Mouse (Mus musculus) forebrain, postnatal 0 days (tissue): ENCODE measurements around the gene Gnb3. TPM values are rescaled to one million over a fixed set of nuclear protein-coding genes. Genes with fewer than 3 reads are reported as not detected.
"Not testable (repeated sequence)": the region's sequence is repeated elsewhere in the genome, so short reads cannot be mapped to it uniquely, and the experiment has no call there.

Experiments used
- ATAC-seq: fragments of 200-750 bp; cut with Nextera tagmentation; 2 replicates; pipeline ENCODE4 v1.8.0; 2017; ENCODE audit warnings: mild to moderate bottlenecking, moderate library complexity
- DNase-seq: peaks from one replicate; pipeline ENCODE4 v3.0.0-alpha.2; 2015
- H3K27ac ChIP-seq: fragments of 300-500 bp; sonication (generic); 2 replicates; pipeline ENCODE4 v1.5.1; 2014; ENCODE audit warnings: low read depth, mild to moderate bottlenecking, antibody characterized with exemption, low read length, moderate library complexity, mixed read lengths
- H3K27me3 ChIP-seq: fragments of 300-500 bp; sonication (generic); 2 replicates; pipeline ENCODE4 v1.6.1; 2014; ENCODE audit warnings: mild to moderate bottlenecking, low read length, mixed read lengths; ENCODE audit not compliant: insufficient read depth
- H3K36me3 ChIP-seq: fragments of 300-500 bp; sonication (generic); 2 replicates; pipeline ENCODE4 v1.6.1; 2014; ENCODE audit warnings: mild to moderate bottlenecking, moderate library complexity; ENCODE audit not compliant: insufficient read depth
- H3K4me1 ChIP-seq: fragments of 300-500 bp; sonication (generic); 2 replicates; pipeline ENCODE4 v1.6.1; 2014; ENCODE audit warnings: antibody characterized with exemption; ENCODE audit not compliant: insufficient read depth
- H3K4me2 ChIP-seq: fragments of 300-500 bp; sonication (generic); 2 replicates; pipeline ENCODE4 v1.6.1; 2014; ENCODE audit warnings: low read depth, mild to moderate bottlenecking, moderate library complexity
- H3K4me3 ChIP-seq: fragments of 300-500 bp; sonication (generic); 2 replicates; pipeline ENCODE4 v1.5.1; 2014; ENCODE audit warnings: low read depth, low read length, mixed read lengths
- H3K9ac ChIP-seq: fragments of 300-500 bp; sonication (generic); 2 replicates; pipeline ENCODE4 v1.6.1; 2014; ENCODE audit warnings: mild to moderate bottlenecking
- H3K9me3 ChIP-seq: fragments of 300-500 bp; sonication (generic); 2 replicates; pipeline ENCODE4 v1.6.1; 2016; ENCODE audit warnings: low read length
- CTCF ChIP-seq: sonication (generic); IDR thresholded peaks from 2 replicates; pipeline ENCODE4 v1.5.1; 2016; ENCODE audit warnings: antibody characterized with exemption, control low read depth, low read depth
- whole genome bisulfite sequencing: fragments of 180-500 bp; shearing (Covaris S2); extraction: QIAGEN DNeasy Blood & Tissue Kit; methylation state at CpG from one replicate; pipeline ENCODE4 v1.1.7; 2014; 5-methylcytosine and 5-hydroxymethylcytosine counted together
- polyA plus RNA-seq: library from polyadenylated mRNA; unstranded; fragments of >200 nt; fragmentation: Nextera tagmentation; extraction: Ambion mirVana; gene quantifications from 2 replicates; pipeline ENCODE4 v1.2.1, GENCODE M21; 2015
- total RNA-seq: library from RNA; depleted of rRNA; stranded (reverse); fragments of >200 nt; gene quantifications from 2 replicates; pipeline ENCODE4 v1.2.3, GENCODE M21; 2014

The Gnb3 gene
- total and polyA plus RNA-seq, 2 experiments from 2014 or later = 0.61 to 0.90 TPM

DNA sequence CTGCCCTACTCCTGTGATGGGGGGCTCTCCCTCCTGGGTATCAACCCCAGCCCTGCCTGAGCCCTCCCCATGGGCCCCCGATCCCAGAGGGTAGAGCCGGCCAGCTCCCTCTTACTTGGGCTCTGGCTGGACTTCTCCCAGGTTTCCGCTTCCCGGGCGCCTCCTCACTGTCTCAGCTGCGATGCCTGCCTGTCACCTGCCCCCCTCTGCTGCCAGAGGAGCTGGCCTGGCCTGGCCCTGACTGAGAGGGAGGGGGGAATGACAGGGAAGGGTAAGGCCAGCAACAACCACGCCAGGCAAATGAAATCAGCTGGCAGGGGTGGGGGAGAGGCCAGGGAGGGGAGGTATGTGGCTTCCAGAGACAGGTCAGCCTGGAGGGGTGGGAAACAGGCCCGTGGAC, 270 bp downstream of the Gnb3 start:
- 9% methylated on average over 8 of the region's 8 CpGs for WGBS
- H3K27ac ChIP-seq = no peak overlapping the region
- H3K4me2 ChIP-seq = no peak overlapping the region

DNA sequence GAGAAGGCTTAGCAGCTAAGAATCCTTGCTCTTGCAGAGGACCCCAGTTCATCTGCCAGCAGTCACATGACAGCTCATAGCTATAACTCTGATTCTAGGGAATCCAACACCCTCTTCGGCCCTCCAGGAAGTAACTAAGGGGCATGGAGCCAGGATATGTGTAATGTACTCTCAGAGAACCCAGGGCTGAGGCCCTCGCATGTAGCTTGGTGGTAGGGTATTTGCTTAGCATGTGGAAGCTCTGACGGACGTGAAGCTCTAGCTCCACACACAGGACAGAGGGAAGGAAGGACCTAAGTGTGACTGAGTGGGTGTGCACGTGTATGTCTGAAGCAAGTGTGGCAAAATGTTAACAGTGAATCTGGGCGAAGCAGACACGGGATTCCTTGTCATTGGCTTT, 3.7 kb downstream of the Gnb3 start:
- no peaks in the 10 kb centered on the region for H3K9me3 ChIP-seq
- no peak for DNase-seq
- H3K4me1 ChIP-seq = no peaks in the 10 kb centered on the region
- H3K9ac ChIP-seq = no peak overlapping the region
- H3K27ac ChIP-seq = no peak overlapping the region
- ATAC-seq = no peak
- H3K36me3 ChIP-seq = peaks cover 4% of the 10 kb centered on the region
- no peaks in the 10 kb centered on the region for H3K27me3 ChIP-seq
- WGBS = 84% methylated on average over 7 of the region's 7 CpGs
- H3K4me2 ChIP-seq = no peak overlapping the region
- TF ChIP-seq CTCF = no peak
- H3K4me3 ChIP-seq = no peak overlapping the region

More for the DNA sequence above, 270 bp downstream of the Gnb3 start:
- no peaks in the 10 kb centered on the region for H3K27me3 ChIP-seq
- no peaks in the 10 kb centered on the region for H3K9me3 ChIP-seq
- no peak overlapping the region for H3K4me3 ChIP-seq
- ATAC-seq (no peak), DNase-seq (no peak)
- H3K4me1 ChIP-seq = no peaks in the 10 kb centered on the region
- H3K36me3 ChIP-seq = peaks cover 15% of the 10 kb centered on the region
- no peak overlapping the region for H3K9ac ChIP-seq
- TF ChIP-seq CTCF = no peak

DNA sequence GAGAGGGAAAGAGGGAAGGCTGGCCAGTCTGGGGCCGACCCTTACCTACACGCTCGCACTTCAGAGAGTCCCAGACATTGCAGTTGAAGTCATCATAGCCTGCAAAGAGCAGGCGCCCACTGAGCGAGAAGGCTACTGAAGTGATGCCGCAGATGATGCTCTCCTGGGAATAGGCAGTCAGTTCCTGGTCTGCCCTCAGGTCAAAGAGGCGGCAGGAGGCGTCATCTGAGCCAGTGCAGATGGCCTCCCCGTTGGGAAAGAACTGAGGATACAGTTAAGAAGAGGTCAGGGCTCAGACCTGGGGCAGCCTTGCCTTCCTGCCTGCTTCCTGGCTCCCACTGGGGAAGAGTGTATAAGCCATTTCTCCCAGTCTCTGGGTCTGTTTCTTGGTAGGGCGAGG, 4.5 kb downstream of the Gnb3 start:
- Histone ChIP-seq H3K9me3 (no peaks in the 10 kb centered on the region), H3K9ac (no peak overlapping the region), H3K27me3 (no peaks in the 10 kb centered on the region), H3K36me3 (no peaks in the 10 kb centered on the region; the same call in 1 of the 2 replicates), H3K27ac (no peak overlapping the region), H3K4me3 (no peak overlapping the region), H3K4me2 (no peak overlapping the region), H3K4me1 (0 out of 2 replicates have a peak, but pooled peaks cover under 1% of the 10 kb centered on the region)
- no peak for TF ChIP-seq CTCF
- ATAC-seq (no peak), DNase-seq (no peak)
- WGBS = 71% methylated on average over 10 of the region's 10 CpGs

DNA sequence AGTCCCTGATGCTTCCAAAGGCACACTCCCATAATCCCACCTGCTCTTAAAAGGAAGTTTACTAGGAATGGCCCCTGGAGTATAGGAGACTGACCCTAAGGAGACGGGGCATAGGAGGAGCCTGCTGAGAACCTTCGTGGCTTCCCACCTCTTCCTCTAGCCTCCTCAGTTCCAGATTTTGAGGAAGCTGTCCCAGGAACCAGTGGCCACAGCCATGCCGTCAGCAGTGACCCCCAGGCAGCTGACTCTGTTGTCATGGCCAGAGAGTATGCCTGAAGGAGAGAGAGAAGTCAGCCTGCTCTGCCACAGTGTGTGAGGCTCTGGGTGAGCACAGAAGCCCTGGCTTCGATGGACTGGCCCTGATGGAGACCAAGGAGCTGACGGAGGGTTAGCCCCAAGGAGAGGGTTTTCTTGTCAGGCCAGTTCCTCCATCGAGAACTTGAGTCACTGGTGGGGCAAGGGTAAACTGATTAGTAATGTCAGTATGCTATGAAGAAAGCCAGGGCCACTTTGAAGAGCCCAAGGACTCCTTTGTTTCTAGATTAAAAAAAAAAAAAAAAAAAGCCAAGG, 5.5 kb downstream of the Gnb3 start:
- 84% methylated on average over 6 of the region's 6 CpGs for WGBS
- no peaks in the 10 kb centered on the region for H3K9me3 ChIP-seq
- no peaks in the 10 kb centered on the region for H3K27me3 ChIP-seq
- no peak for ATAC-seq
- H3K36me3 ChIP-seq = no peaks in the 10 kb centered on the region; the same call in 1 of the 2 replicates
- no peak for DNase-seq
- TF ChIP-seq CTCF = no peak
- H3K4me1 ChIP-seq = 0 out of 2 replicates have a peak, but pooled peaks cover 4% of the 10 kb centered on the region
- H3K9ac ChIP-seq = no peak overlapping the region
- no peak overlapping the region for H3K4me2 ChIP-seq
- no peak overlapping the region for H3K4me3 ChIP-seq
- no peak overlapping the region for H3K27ac ChIP-seq

DNA sequence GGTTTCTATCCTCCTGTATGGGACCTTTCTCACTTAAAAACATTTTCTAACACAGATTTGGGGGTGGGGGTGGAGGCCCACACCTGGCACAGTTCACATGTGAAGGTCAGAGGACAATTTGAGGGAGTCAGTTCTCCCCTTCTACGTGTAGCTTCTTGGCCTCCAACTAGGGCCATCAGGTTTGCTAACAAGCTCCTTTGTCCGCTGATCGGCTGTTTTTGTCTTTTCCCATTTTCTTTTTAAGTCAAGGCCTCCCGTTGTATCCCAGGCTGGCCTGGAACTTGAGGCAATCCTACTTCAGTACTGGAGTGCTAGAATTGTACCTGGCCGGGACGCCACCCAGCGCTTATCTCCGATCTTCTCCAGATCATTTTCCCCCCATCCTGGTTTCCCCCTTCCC, 8.4 kb downstream of the Gnb3 start:
- H3K9ac ChIP-seq = no peak overlapping the region
- WGBS = 91% methylated on average over 8 of the region's 8 CpGs
- H3K4me3 ChIP-seq = no peak overlapping the region
- TF ChIP-seq CTCF = no peak
- H3K27ac ChIP-seq = no peak overlapping the region
- H3K36me3 ChIP-seq = no peaks in the 10 kb centered on the region; the same call in 1 of the 2 replicates
- H3K9me3 ChIP-seq = no peaks in the 10 kb centered on the region
- no peak for ATAC-seq
- H3K27me3 ChIP-seq = no peaks in the 10 kb centered on the region
- H3K4me2 ChIP-seq = no peak overlapping the region
- DNase-seq = no peak
- 0 out of 2 replicates have a peak, but pooled peaks cover 4% of the 10 kb centered on the region for H3K4me1 ChIP-seq

DNA sequence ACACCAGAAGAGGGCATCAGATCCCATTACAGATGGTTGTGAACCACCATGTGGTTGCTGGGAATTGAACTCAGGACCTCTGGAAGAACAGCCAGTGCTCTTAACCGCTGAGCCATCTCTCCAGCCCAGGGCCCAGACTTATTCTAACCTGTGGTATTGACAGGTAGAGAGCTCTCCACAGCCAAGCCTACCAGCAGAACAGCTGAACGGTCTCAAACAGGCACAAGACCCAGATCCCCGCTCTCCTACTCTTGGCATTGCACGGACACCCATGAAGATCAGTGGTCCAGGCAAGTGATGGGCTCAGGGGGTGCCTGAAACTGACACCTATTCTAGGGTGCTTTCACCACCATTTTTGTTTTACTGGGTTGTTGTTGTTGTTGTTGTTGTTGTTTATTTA, 8.9 kb downstream of the Gnb3 start:
- not testable (repeated sequence) for H3K4me1 ChIP-seq, ATAC-seq, H3K27me3 ChIP-seq, DNase-seq, H3K4me2 ChIP-seq, H3K27ac ChIP-seq, H3K4me3 ChIP-seq, H3K9me3 ChIP-seq, H3K36me3 ChIP-seq, H3K9ac ChIP-seq
- 88% methylated on average over 4 of the region's 4 CpGs for WGBS

DNA sequence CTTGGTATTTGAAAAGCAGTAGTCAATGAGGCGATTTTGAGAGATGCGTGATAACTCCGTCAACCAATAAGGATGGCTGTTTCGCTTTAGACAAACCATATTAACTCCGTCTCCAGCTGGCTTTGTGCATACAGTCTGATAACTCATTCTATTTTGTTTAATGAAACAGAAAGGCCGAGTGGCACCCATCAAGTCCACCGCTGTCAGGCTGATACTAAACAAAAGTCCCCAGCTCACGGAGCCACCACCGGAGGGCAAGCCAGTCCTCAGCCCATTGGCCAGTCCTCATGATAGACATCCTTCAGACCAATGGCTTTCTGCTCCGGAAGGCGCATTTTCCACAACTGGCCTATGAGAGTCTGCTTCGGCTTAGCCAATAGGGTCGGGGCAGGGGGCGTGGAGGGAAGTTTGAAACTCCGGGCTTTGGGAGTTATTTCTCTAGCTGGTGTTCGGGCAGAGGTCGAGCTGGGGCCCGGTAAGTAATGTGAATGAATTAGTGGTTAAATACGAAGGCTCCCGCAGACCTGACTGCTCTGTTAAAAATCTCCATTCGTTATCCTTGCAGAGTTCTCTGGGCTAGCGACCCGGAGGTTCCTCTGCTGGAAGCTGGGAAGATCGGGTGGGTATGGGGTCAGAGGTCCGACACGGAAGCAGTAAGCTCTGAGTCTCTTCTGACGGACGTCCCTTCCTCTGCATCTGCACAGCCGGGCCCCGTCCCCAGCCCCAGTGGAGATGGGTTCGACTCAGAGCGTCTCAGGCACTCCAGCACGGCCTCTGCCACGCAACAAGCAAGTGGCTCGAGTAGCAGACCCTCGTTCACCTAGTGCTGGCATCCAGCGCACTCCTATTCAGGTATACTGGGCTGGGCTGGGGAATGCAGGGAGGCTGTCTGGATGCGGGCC, 10.0 kb downstream of the Gnb3 start:
- under 1% methylated on average over 38 of the region's 38 CpGs for WGBS
- H3K9me3 ChIP-seq = no peaks in the 10 kb centered on the region
- H3K4me1 ChIP-seq = 0 out of 2 replicates have a peak, but pooled peaks cover 4% of the 10 kb centered on the region
- H3K27ac ChIP-seq = peak overlapping the region; percentile 74
- ATAC-seq = peak; percentile 81
- DNase-seq = peak; percentile 96
- H3K36me3 ChIP-seq = peaks cover 14% of the 10 kb centered on the region
- H3K27me3 ChIP-seq = no peaks in the 10 kb centered on the region
- H3K4me2 ChIP-seq = peak overlapping the region; percentile 59
- peak; percentile 19 for TF ChIP-seq CTCF
- H3K4me3 ChIP-seq = peak overlapping the region; percentile 55
- H3K9ac ChIP-seq = peak overlapping the region; percentile 37
